7 mouse cellular contexts compared by ENCODE assay signal in genomic region chr2:26446671-26447070, GRCm38 (mm10). TPM values are rescaled to one million over a fixed set of nuclear protein-coding genes. Genes with fewer than 3 reads are reported as not detected.
DNase-seq lines count a peak whose midpoint lies in the region; ATAC-seq and TF ChIP-seq lines count a peak whose summit lies in the region.

No protein-coding gene starts in this region.

- 43% methylated on average over 4 of the region's 4 CpGs for WGBS in liver, adult 2 months
- WGBS in intestine, embryonic 16.5 days = 70% methylated on average over 4 of the region's 4 CpGs
- WGBS in neural tube, embryonic 14.5 days = 69% methylated on average over 4 of the region's 4 CpGs

- no peaks in the 10 kb centered on the region for H3K9me3 ChIP-seq in intestine, embryonic 16.5 days (ENCODE audit: control insufficient read depth, low read length)
- H3K9me3 ChIP-seq in neural tube, embryonic 14.5 days (ENCODE audit: control insufficient read depth, low read length) = no peaks in the 10 kb centered on the region

- peaks cover 2% of the 10 kb centered on the region; the same call in 1 of the 2 replicates for H3K36me3 ChIP-seq in liver, adult 2 months (ENCODE audit: control insufficient read depth, insufficient read depth, low read length)
- no peaks in the 10 kb centered on the region for H3K36me3 ChIP-seq in intestine, embryonic 16.5 days (ENCODE audit: control insufficient read depth, insufficient read depth, low read length)
- peaks cover 2% of the 10 kb centered on the region; the same call in 1 of the 2 replicates for H3K36me3 ChIP-seq in neural tube, embryonic 14.5 days (ENCODE audit: control insufficient read depth, insufficient read depth, low read length)

- peaks cover 25% of the 10 kb centered on the region; the same call in 1 of the 2 replicates for H3K79me2 ChIP-seq in liver, adult 2 months (ENCODE audit: control insufficient read depth, insufficient read depth, low read length)

- H3K27ac ChIP-seq in liver, adult 2 months (replicated peaks; ENCODE audit: insufficient read depth, low read depth, low read length) = peak overlapping the region; percentile 83
- peak overlapping the region; percentile 94 for H3K27ac ChIP-seq in embryonic fibroblast, embryonic 13.5 days (ENCODE audit: insufficient read depth, low read length)
- H3K27ac ChIP-seq in intestine, embryonic 16.5 days (ENCODE audit: low read length) = peak overlapping the region; percentile 76; the same call in 1 of the 2 replicates
- no peak overlapping the region for H3K27ac ChIP-seq in neural tube, embryonic 14.5 days (ENCODE audit: low read depth, low read length)

- intact Hi-C loops in gastrocnemius, postnatal 14 days (cut with DNase I; ENCODE audit: low total_unique reads) = no loop called here

- no peak for ATAC-seq in intestine, embryonic 16.5 days
- no peak for ATAC-seq in neural tube, embryonic 14.5 days (ENCODE audit: low read depth)

- H3K9ac ChIP-seq in liver, adult 2 months (ENCODE audit: low read depth, low read length) = peak overlapping the region; percentile 46
- peak overlapping the region; percentile 69 for H3K9ac ChIP-seq in intestine, embryonic 16.5 days (ENCODE audit: low read depth, low read length)
- H3K9ac ChIP-seq in neural tube, embryonic 14.5 days (replicated peaks; ENCODE audit: low read depth, low read length) = peak overlapping the region; percentile 63; the same call in 1 of the 2 replicates

- no peak for DNase-seq in liver, adult 2 months (ENCODE audit: extremely low read depth, low read depth, low spot score)
- no peak for DNase-seq in liver
- no peak for DNase-seq in gastrocnemius, postnatal 14 days
- no peak for DNase-seq in left cerebral cortex, adult 9 months (ENCODE audit: low spot score in 2 of 2)

- TF ChIP-seq POLR2A in liver, adult 2 months (IDR thresholded peaks at IDR 0.05; ENCODE audit: extremely low read depth, insufficient read depth, low read length) = no peak
- TF ChIP-seq POLR2A in embryonic fibroblast, embryonic 13.5 days (IDR thresholded peaks at IDR 0.05; ENCODE audit: low read depth, low read length) = no peak

- H3K4me1 ChIP-seq in liver, adult 2 months (ENCODE audit: control insufficient read depth, insufficient read depth, low read length) = peaks cover 8% of the 10 kb centered on the region
- no peaks in the 10 kb centered on the region; the same call in 1 of the 2 replicates for H3K4me1 ChIP-seq in embryonic fibroblast, embryonic 13.5 days (ENCODE audit: control insufficient read depth, insufficient read depth, low read length)
- H3K4me1 ChIP-seq in intestine, embryonic 16.5 days (ENCODE audit: control insufficient read depth, insufficient read depth, low read length) = peaks cover 20% of the 10 kb centered on the region
- peaks cover 22% of the 10 kb centered on the region for H3K4me1 ChIP-seq in neural tube, embryonic 14.5 days (ENCODE audit: control insufficient read depth, insufficient read depth, low read length)

- peak overlapping the region; percentile 30 for H3K4me3 ChIP-seq in liver, adult 2 months (ENCODE audit: insufficient read depth, low read depth, low read length)
- peak overlapping the region; percentile 65 for H3K4me3 ChIP-seq in embryonic fibroblast, embryonic 13.5 days (ENCODE audit: insufficient read depth, low read length)
- H3K4me3 ChIP-seq in intestine, embryonic 16.5 days (ENCODE audit: low read length) = peak overlapping the region; percentile 59
- H3K4me3 ChIP-seq in neural tube, embryonic 14.5 days (ENCODE audit: low read depth, low read length) = peak overlapping the region; percentile 81

- no peak for TF ChIP-seq CTCF in liver, adult 2 months (IDR thresholded peaks at IDR 0.05; ENCODE audit: low read depth, low read length)
- no peak for TF ChIP-seq CTCF in embryonic fibroblast, embryonic 13.5 days (IDR thresholded peaks at IDR 0.05; ENCODE audit: borderline replicate concordance, insufficient read depth, low read length)

- no peaks in the 10 kb centered on the region for H3K27me3 ChIP-seq in liver, adult 2 months (ENCODE audit: control insufficient read depth, insufficient read depth, low read length)
- no peaks in the 10 kb centered on the region for H3K27me3 ChIP-seq in intestine, embryonic 16.5 days (replicated peaks; ENCODE audit: control insufficient read depth, insufficient read depth, low read length)
- H3K27me3 ChIP-seq in neural tube, embryonic 14.5 days (ENCODE audit: control insufficient read depth, insufficient read depth, low read length) = no peaks in the 10 kb centered on the region

- peak overlapping the region; percentile 78 for H3K4me2 ChIP-seq in intestine, embryonic 16.5 days (ENCODE audit: low read depth, low read length)
- peak overlapping the region; percentile 91 for H3K4me2 ChIP-seq in neural tube, embryonic 14.5 days (ENCODE audit: low read depth, low read length)

RNA-seq across cellular contexts. Expression of gene Sec16a, which starts 1.7 kb away (rescaled TPM):
- 44.5 and 53.2 TPM in 2 replicates for total RNA-seq in liver, adult 2 months (2014; rRNA removed)
- 70.5 and 78.2 TPM in 2 replicates for polyA plus RNA-seq in liver, adult 2 months (2012; rRNA removed)
- polyA plus RNA-seq in embryonic fibroblast, embryonic 13.5 days (2011; ENCODE audit: insufficient read length, low read depth, missing spikeins) = 59.4 and 70.1 TPM in 2 replicates
- 19.1 and 20.4 TPM in 2 replicates for polyA plus RNA-seq in intestine, embryonic 16.5 days (2015; fragmentation: Nextera tagmentation; extraction: Ambion mirVana)
- polyA plus RNA-seq in neural tube, embryonic 14.5 days (2014; fragmentation: Nextera tagmentation; extraction: Ambion mirVana) = 27.2 and 35.2 TPM in 2 replicates
- total RNA-seq in gastrocnemius, postnatal 14 days (2021) = 10 to 100 TPM; 20.9 to 24.1 TPM

RNA-seq across cellular contexts. Expression of gene Inpp5e, which starts 37.7 kb away (rescaled TPM):
- total RNA-seq in liver, adult 2 months (2014; rRNA removed) = 2.4 and 4.4 TPM in 2 replicates
- 7.1 and 8.7 TPM in 2 replicates for polyA plus RNA-seq in liver, adult 2 months (2012; rRNA removed)
- polyA plus RNA-seq in embryonic fibroblast, embryonic 13.5 days (2011; ENCODE audit: insufficient read length, low read depth, missing spikeins) = 11.6 and 17.1 TPM in 2 replicates
- 14.8 and 15.9 TPM in 2 replicates for polyA plus RNA-seq in intestine, embryonic 16.5 days (2015; fragmentation: Nextera tagmentation; extraction: Ambion mirVana)
- 21.3 and 24.4 TPM in 2 replicates for polyA plus RNA-seq in neural tube, embryonic 14.5 days (2014; fragmentation: Nextera tagmentation; extraction: Ambion mirVana)
- total RNA-seq in gastrocnemius, postnatal 14 days (2021) = 1 to 10 TPM; 5.7 to 5.8 TPM

RNA-seq across cellular contexts. Expression of gene Pmpca, which starts 57.5 kb away (rescaled TPM):
- 38.2 and 40.8 TPM in 2 replicates for total RNA-seq in liver, adult 2 months (2014; rRNA removed)
- 35.7 and 52.0 TPM in 2 replicates for polyA plus RNA-seq in liver, adult 2 months (2012; rRNA removed)
- polyA plus RNA-seq in embryonic fibroblast, embryonic 13.5 days (2011; ENCODE audit: insufficient read length, low read depth, missing spikeins) = 100 and 101 TPM in 2 replicates
- 102 and 105 TPM in 2 replicates for polyA plus RNA-seq in intestine, embryonic 16.5 days (2015; fragmentation: Nextera tagmentation; extraction: Ambion mirVana)
- polyA plus RNA-seq in neural tube, embryonic 14.5 days (2014; fragmentation: Nextera tagmentation; extraction: Ambion mirVana) = 76.4 and 92.1 TPM in 2 replicates
- 100 to 1,000 TPM; 125 to 136 TPM for total RNA-seq in gastrocnemius, postnatal 14 days (2021)

RNA-seq across cellular contexts. Expression of gene Entr1, which starts 57.6 kb away (rescaled TPM):
- 31.5 and 32.8 TPM in 2 replicates for total RNA-seq in liver, adult 2 months (2014; rRNA removed)
- polyA plus RNA-seq in liver, adult 2 months (2012; rRNA removed) = 41.0 and 45.0 TPM in 2 replicates
- polyA plus RNA-seq in embryonic fibroblast, embryonic 13.5 days (2011; ENCODE audit: insufficient read length, low read depth, missing spikeins) = 75.7 and 76.1 TPM in 2 replicates
- polyA plus RNA-seq in intestine, embryonic 16.5 days (2015; fragmentation: Nextera tagmentation; extraction: Ambion mirVana) = 80.4 and 88.4 TPM in 2 replicates
- 147 and 152 TPM in 2 replicates for polyA plus RNA-seq in neural tube, embryonic 14.5 days (2014; fragmentation: Nextera tagmentation; extraction: Ambion mirVana)
- total RNA-seq in gastrocnemius, postnatal 14 days (2021) = 10 to 100 TPM; 24.5 to 24.9 TPM

Comparison
In these comparisons a context has a peak if more than half of its experiments do, and no peak if none do; other contexts are left out.
1. H3K4me3 ChIP-seq: peak in every context shown above with its lines; median percentile 81 in neural tube, embryonic 14.5 days; 65 in embryonic fibroblast, embryonic 13.5 days; 59 in intestine, embryonic 16.5 days; 30 in liver, adult 2 months.